Mouse (Mus musculus): Measurements from ENCODE around the gene Acox3. TPM values are rescaled to one million over a fixed set of nuclear protein-coding genes. Genes with fewer than 3 reads are reported as not detected.

Acox3 gene
- polyA plus RNA-seq, 1 experiment: 0.11 TPM

DNA sequence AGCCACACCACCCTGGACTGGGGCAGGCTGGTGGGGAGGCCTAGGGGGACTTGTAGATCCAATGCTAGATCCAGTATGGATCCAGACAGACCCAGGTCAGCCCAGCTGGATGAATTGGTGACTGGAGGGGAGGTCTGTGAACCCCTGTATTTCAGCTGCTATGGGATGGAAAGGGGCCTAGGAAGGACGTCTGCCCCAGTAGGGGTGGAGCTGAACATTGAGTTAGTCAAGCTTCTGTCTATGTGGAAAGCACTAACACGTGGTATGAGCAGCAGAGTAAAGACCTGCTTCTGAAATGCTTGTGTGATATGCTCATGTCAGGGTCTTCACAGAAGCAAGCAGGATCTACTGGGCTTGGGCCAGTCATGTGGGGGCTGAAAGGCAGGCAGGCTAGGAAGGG is 65.4 kb downstream of the Acox3 start:
- no peak for TF ChIP-seq TAL1 (IDR thresholded peaks at IDR 0.05; ENCODE audit: low read length)
- TF ChIP-seq GATA1 (IDR thresholded peaks at IDR 0.05; ENCODE audit: low read length): no peak
- Histone ChIP-seq H3K27me3 (ENCODE audit: control insufficient read depth) (no peaks in the 10 kb centered on the region), H3K4me1 (ENCODE audit: control insufficient read depth) (no peaks in the 10 kb centered on the region), H3K9me3 (ENCODE audit: control insufficient read depth, low read length) (no peaks in the 10 kb centered on the region), H3K36me3 (ENCODE audit: control insufficient read depth) (no peaks in the 10 kb centered on the region), H3K4me3 (replicated peaks) (no peak overlapping the region)

- H3K36me3 ChIP-seq (ENCODE audit: control insufficient read depth): no peaks in the 10 kb centered on the region
These were observed 69.5 kb downstream of the Acox3 start for GRCm38 (mm10) chr5:35652319-35652718.

GRCm38 (mm10) chr5:35652872-35653271 is 70.0 kb downstream of the Acox3 start:
- Histone ChIP-seq H3K36me3 (ENCODE audit: control insufficient read depth) (no peaks in the 10 kb centered on the region), H3K4me1 (ENCODE audit: control insufficient read depth) (no peaks in the 10 kb centered on the region), H3K9me3 (ENCODE audit: control insufficient read depth, low read length) (no peaks in the 10 kb centered on the region), H3K4me3 (replicated peaks) (no peak overlapping the region), H3K27me3 (ENCODE audit: control insufficient read depth) (no peaks in the 10 kb centered on the region)
- no peak for TF ChIP-seq GATA1 (IDR thresholded peaks at IDR 0.05; ENCODE audit: low read length)

More at GRCm38 (mm10) chr5:35652319-35652718, 69.5 kb downstream of the Acox3 start:
- TF ChIP-seq TAL1 (IDR thresholded peaks at IDR 0.05; ENCODE audit: low read length) (no peak), GATA1 (IDR thresholded peaks at IDR 0.05; ENCODE audit: low read length) (no peak)
- Histone ChIP-seq H3K4me3 (replicated peaks) (no peak overlapping the region), H3K9me3 (ENCODE audit: control insufficient read depth, low read length) (no peaks in the 10 kb centered on the region), H3K27me3 (ENCODE audit: control insufficient read depth) (no peaks in the 10 kb centered on the region), H3K4me1 (ENCODE audit: control insufficient read depth) (no peaks in the 10 kb centered on the region)

GRCm38 (mm10) chr5:35653743-35654395 is 71.0 kb downstream of the Acox3 start:
- TF ChIP-seq GATA1 (IDR thresholded peaks at IDR 0.05; ENCODE audit: low read length) (no peak), TAL1 (IDR thresholded peaks at IDR 0.05; ENCODE audit: low read length) (no peak)
- no peak overlapping the region for H3K4me3 ChIP-seq (replicated peaks)
- no peaks in the 10 kb centered on the region for H3K27me3 ChIP-seq (ENCODE audit: control insufficient read depth)
- no peaks in the 10 kb centered on the region for H3K9me3 ChIP-seq (ENCODE audit: control insufficient read depth, low read length)
- H3K4me1 ChIP-seq (ENCODE audit: control insufficient read depth): no peaks in the 10 kb centered on the region
- no peaks in the 10 kb centered on the region for H3K36me3 ChIP-seq (ENCODE audit: control insufficient read depth)

DNA sequence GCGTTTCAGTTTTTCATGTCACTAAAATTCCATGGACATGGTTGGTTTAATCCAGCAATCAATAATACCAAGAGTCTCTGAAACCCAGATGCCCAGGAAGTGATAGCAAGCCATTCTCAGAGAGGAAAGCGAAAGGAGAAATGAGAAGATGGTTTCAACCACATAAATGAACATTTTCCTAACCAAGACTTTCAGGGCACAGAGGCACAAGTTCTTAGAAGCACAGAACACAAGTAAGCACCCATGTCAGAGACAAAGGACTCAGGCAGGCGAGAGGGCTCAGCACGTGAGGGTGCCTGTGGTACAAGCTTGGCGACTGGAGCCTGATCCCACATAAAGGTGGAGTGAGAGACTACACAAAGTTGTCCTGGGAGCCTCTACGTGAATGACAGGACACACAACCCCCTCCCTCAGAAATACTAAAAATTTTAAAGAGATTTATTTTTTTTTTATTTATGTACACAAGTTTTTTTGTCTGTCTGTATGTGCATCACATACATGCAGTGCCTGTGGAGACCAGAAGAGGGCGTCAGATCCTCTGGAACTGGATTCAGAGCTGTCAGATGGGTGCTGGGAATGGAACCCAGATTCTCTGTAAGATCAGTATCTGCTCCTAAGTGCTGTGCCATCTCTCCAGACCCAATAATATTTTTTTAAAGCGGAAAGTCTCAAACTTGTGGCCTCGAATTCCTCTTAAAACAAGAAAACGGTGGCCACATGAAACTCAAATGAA is 73.1 kb downstream of the Acox3 start:
- no peak for TF ChIP-seq TAL1 (IDR thresholded peaks at IDR 0.05; ENCODE audit: low read length)
- TF ChIP-seq GATA1 (IDR thresholded peaks at IDR 0.05; ENCODE audit: low read length): no peak
- H3K4me3 ChIP-seq (replicated peaks): no peak overlapping the region
- no peaks in the 10 kb centered on the region for H3K4me1 ChIP-seq (ENCODE audit: control insufficient read depth)
- H3K27me3 ChIP-seq (ENCODE audit: control insufficient read depth): no peaks in the 10 kb centered on the region
- H3K36me3 ChIP-seq (ENCODE audit: control insufficient read depth): no peaks in the 10 kb centered on the region
- H3K9me3 ChIP-seq (ENCODE audit: control insufficient read depth, low read length): no peaks in the 10 kb centered on the region

DNA sequence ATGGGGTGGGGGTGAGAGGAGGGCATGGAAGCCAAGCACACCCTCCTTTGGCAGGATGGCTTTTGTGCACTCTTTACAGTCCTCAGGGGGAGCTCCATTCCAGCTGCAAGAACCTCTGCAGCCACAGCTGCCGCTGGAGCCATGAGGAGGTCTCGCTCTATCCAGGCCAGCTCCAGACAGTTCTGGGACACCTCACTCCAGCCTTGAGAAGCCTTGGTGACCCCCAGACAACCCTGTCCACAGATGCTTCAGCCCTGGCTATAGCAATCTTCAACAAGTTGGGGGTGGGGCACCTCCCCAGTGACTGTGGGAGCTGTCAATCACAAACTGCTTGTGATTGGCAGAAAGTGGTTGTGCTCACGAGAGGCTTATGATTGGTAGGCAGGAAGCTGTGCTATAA is 76.7 kb downstream of the Acox3 start:
- Histone ChIP-seq H3K4me1 (ENCODE audit: control insufficient read depth) (no peaks in the 10 kb centered on the region), H3K4me3 (replicated peaks) (no peak overlapping the region), H3K36me3 (ENCODE audit: control insufficient read depth) (no peaks in the 10 kb centered on the region), H3K27me3 (ENCODE audit: control insufficient read depth) (no peaks in the 10 kb centered on the region), H3K9me3 (ENCODE audit: control insufficient read depth, low read length) (no peaks in the 10 kb centered on the region)
- no peak for TF ChIP-seq TAL1 (IDR thresholded peaks at IDR 0.05; ENCODE audit: low read length)
- no peak for TF ChIP-seq GATA1 (IDR thresholded peaks at IDR 0.05; ENCODE audit: low read length)

- H3K27me3 ChIP-seq (ENCODE audit: control insufficient read depth): no peaks in the 10 kb centered on the region
- no peak for TF ChIP-seq TAL1 (IDR thresholded peaks at IDR 0.05; ENCODE audit: low read length)
- no peak for TF ChIP-seq GATA1 (IDR thresholded peaks at IDR 0.05; ENCODE audit: low read length)
These were observed 78.4 kb downstream of the Acox3 start for GRCm38 (mm10) chr5:35661210-35661609.

DNA sequence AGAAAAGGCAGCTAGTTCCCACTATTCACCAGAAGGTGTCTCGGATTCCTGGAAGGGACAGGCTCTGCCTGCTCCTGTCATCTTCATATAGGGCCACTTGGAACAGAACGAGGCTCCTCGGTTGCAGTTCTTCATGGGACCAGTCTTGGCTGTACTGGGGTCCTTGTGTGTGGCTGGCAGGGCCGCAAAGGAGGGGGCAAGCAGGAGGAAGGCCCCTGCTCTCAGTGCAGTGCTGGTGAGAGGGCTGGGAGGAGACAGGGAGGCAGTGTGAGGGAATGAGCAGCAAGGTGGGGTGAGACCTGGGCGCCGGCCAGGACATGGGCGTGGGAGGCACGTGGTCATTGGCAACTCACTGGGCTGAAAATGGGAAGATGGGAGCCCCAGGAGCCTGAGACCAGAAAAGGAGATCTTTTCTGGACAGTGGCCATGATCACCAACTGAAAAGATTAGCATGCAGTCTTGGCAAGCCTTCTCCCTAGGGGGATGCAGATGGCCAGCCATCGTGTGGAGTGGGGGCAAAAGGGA is 79.2 kb downstream of the Acox3 start:
- no peaks in the 10 kb centered on the region for H3K36me3 ChIP-seq (ENCODE audit: control insufficient read depth)
- H3K4me3 ChIP-seq (replicated peaks): no peak overlapping the region
- no peaks in the 10 kb centered on the region for H3K27me3 ChIP-seq (ENCODE audit: control insufficient read depth)
- H3K9me3 ChIP-seq (ENCODE audit: control insufficient read depth, low read length): no peaks in the 10 kb centered on the region
- TF ChIP-seq TAL1 (IDR thresholded peaks at IDR 0.05; ENCODE audit: low read length) (no peak), GATA1 (IDR thresholded peaks at IDR 0.05; ENCODE audit: low read length) (no peak)
- no peaks in the 10 kb centered on the region for H3K4me1 ChIP-seq (ENCODE audit: control insufficient read depth)

More at GRCm38 (mm10) chr5:35661210-35661609, 78.4 kb downstream of the Acox3 start:
- no peaks in the 10 kb centered on the region for H3K4me1 ChIP-seq (ENCODE audit: control insufficient read depth)
- H3K36me3 ChIP-seq (ENCODE audit: control insufficient read depth): no peaks in the 10 kb centered on the region
- H3K9me3 ChIP-seq (ENCODE audit: control insufficient read depth, low read length): no peaks in the 10 kb centered on the region
- no peak overlapping the region for H3K4me3 ChIP-seq (replicated peaks)

Other genes with a start within 250 kb of the Acox3 start
- not detected in 2 replicates for gene Hmx1, start 193.9 kb upstream of the Acox3 start, polyA plus RNA-seq (2012)
- not detected in 2 replicates for gene Cpz, start 57.3 kb upstream of the Acox3 start, polyA plus RNA-seq (2012)
- 0.04 and 0.16 TPM in 2 replicates for gene Trmt44, start 8.0 kb upstream of the Acox3 start, polyA plus RNA-seq (2012)
- gene Htra3, start 96.7 kb downstream of the Acox3 start, polyA plus RNA-seq (2012): not detected in 2 replicates
- 0.01 and 0.03 TPM in 2 replicates for gene Sh3tc1, start 156.9 kb downstream of the Acox3 start, polyA plus RNA-seq (2012)
- not detected in 2 replicates for gene Ablim2, start 174.8 kb downstream of the Acox3 start, polyA plus RNA-seq (2012)

Measured in erythroblast, embryonic 14.5 days (primary cell).